Mouse (Mus musculus) T-helper 1 cell (primary cell): ENCODE results near the gene Gm20843.
"Not testable (repeated sequence)": the region's sequence is repeated elsewhere in the genome, so short reads cannot be mapped to it uniquely, and the experiment has no call there.

Experiments
- in situ Hi-C: fragments of 300-600 bp; cut with MboI, MseI; formaldehyde crosslinking; loops from one replicate; pipeline ENCODE4 v1.15.1; 2025; ENCODE audit warnings: high pct_unique_total_duplicates

Gene Gm20843

GRCm38 (mm10) chrY:72247018-72247417 lies at the start of gene Gm20843:
Gm20843 (minus strand) TSS chrY:72247118.
- in situ Hi-C loops, result not testable (repeated sequence)
